Mouse (Mus musculus): ENCODE data around the gene Akap6. TPM values are rescaled to one million over a fixed set of nuclear protein-coding genes. Genes with fewer than 3 reads are reported as not detected.

Akap6 gene
- polyA plus RNA-seq, 1 experiment from 2014 or later, result 24.4 TPM

GRCm38 (mm10) chr12:52892519-52892918 is 193.3 kb downstream of the Akap6 start:
- WGBS, result 77% methylated on average over 7 of the region's 7 CpGs
- Histone ChIP-seq H3K4me1 (ENCODE audit: control insufficient read depth, insufficient read depth, low read length) (no peaks in the 10 kb centered on the region), H3K9ac (ENCODE audit: low read length) (no peak overlapping the region), H3K27me3 (ENCODE audit: control insufficient read depth, insufficient read depth, low read length) (no peaks in the 10 kb centered on the region), H3K4me2 (ENCODE audit: low read depth) (no peak overlapping the region), H3K4me3 (ENCODE audit: low read depth, low read length) (no peak overlapping the region), H3K9me3 (ENCODE audit: control insufficient read depth, low read length) (no peaks in the 10 kb centered on the region), H3K36me3 (ENCODE audit: control insufficient read depth, insufficient read depth, low read length) (no peaks in the 10 kb centered on the region), H3K27ac (ENCODE audit: low read depth, low read length) (no peak overlapping the region)
- DNase-seq (ENCODE audit: low spot score), result no peak
- ATAC-seq (ENCODE audit: insufficient read depth, low FRiP score, low TSS enrichment), result no peak

DNA sequence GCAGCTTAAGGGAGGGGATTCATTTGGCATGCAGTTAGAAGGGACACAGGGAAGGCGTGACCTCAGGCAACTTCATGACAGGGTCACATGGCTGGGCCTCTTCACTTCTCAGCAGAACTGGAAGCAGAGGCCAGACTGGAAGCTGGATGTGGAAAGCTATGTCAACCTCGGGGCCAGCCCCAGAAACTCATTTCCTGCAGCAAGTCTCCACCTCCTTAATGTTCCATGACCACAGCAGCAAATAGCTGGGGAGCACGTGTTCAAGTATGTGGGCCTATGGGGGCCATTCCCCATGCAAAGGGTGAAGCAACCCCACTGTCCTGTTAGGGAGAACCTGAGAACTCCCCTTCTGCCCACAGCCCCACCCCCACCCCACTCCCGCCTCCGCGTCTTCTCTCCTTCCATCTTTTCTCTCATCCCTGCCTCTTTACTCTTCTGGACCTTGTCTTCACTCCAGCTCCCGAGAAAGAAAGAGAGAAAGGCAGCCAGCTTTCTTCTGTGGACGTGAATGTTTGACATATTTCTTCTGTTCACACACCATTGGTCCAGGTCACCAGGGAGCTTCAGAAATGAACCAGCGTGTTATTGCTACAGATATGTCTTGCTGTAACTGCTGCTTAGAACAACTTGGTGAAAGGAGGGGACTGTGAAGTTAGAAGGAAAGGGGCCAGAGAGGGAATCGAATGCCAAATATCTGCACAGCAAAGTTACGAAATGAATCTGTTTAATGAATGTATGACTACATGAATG is 194.6 kb downstream of the Akap6 start:
- Histone ChIP-seq H3K27ac (ENCODE audit: low read depth, low read length) (no peak overlapping the region), H3K4me1 (ENCODE audit: control insufficient read depth, insufficient read depth, low read length) (no peaks in the 10 kb centered on the region), H3K9me3 (ENCODE audit: control insufficient read depth, low read length) (no peaks in the 10 kb centered on the region), H3K36me3 (ENCODE audit: control insufficient read depth, insufficient read depth, low read length) (no peaks in the 10 kb centered on the region), H3K27me3 (ENCODE audit: control insufficient read depth, insufficient read depth, low read length) (no peaks in the 10 kb centered on the region), H3K9ac (ENCODE audit: low read length) (no peak overlapping the region), H3K4me2 (ENCODE audit: low read depth) (no peak overlapping the region), H3K4me3 (ENCODE audit: low read depth, low read length) (no peak overlapping the region)
- ATAC-seq (ENCODE audit: insufficient read depth, low FRiP score, low TSS enrichment) (no peak), DNase-seq (ENCODE audit: low spot score) (no peak)
- 82% methylated on average over 11 of the region's 11 CpGs for WGBS

GRCm38 (mm10) chr12:52895672-52896460 is 196.7 kb downstream of the Akap6 start:
- H3K27ac ChIP-seq (ENCODE audit: low read depth, low read length), result no peak overlapping the region

DNA sequence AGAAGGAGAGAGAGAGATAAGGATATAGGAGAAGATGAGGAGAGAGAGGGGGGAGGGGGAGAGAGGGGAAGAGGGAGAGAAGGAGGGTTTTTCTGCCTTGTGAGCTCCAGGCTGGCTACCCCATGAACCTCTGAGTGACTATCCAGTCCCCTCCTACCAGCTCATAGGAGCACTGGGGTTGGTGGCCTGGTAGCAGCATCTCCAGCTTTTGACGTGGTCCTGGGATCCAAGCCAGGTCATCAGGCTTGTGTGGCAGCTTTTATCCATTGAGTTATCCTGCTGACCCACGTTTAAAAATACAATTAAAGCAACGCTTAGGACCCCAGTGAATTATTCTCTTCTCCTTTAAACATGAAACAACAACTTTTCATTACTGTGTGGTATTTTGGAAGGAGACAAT is 197.6 kb downstream of the Akap6 start:
- H3K4me3 ChIP-seq (ENCODE audit: low read depth, low read length), result no peak overlapping the region
- no peak for DNase-seq (ENCODE audit: low spot score)
- no peak overlapping the region for H3K27ac ChIP-seq (ENCODE audit: low read depth, low read length)
- no peak overlapping the region for H3K4me2 ChIP-seq (ENCODE audit: low read depth)
- H3K4me1 ChIP-seq (ENCODE audit: control insufficient read depth, insufficient read depth, low read length), result no peaks in the 10 kb centered on the region
- WGBS, result 60% methylated on average over 3 of the region's 3 CpGs
- no peaks in the 10 kb centered on the region for H3K9me3 ChIP-seq (ENCODE audit: control insufficient read depth, low read length)
- no peak overlapping the region for H3K9ac ChIP-seq (ENCODE audit: low read length)
- no peaks in the 10 kb centered on the region for H3K27me3 ChIP-seq (ENCODE audit: control insufficient read depth, insufficient read depth, low read length)
- ATAC-seq (ENCODE audit: insufficient read depth, low FRiP score, low TSS enrichment), result no peak
- no peaks in the 10 kb centered on the region for H3K36me3 ChIP-seq (ENCODE audit: control insufficient read depth, insufficient read depth, low read length)

More at GRCm38 (mm10) chr12:52895672-52896460, 196.7 kb downstream of the Akap6 start:
- Histone ChIP-seq H3K36me3 (ENCODE audit: control insufficient read depth, insufficient read depth, low read length) (no peaks in the 10 kb centered on the region), H3K9ac (ENCODE audit: low read length) (no peak overlapping the region), H3K4me3 (ENCODE audit: low read depth, low read length) (no peak overlapping the region), H3K4me1 (ENCODE audit: control insufficient read depth, insufficient read depth, low read length) (no peaks in the 10 kb centered on the region), H3K9me3 (ENCODE audit: control insufficient read depth, low read length) (no peaks in the 10 kb centered on the region), H3K4me2 (ENCODE audit: low read depth) (no peak overlapping the region), H3K27me3 (ENCODE audit: control insufficient read depth, insufficient read depth, low read length) (no peaks in the 10 kb centered on the region)
- no peak for ATAC-seq (ENCODE audit: insufficient read depth, low FRiP score, low TSS enrichment)
- peak; percentile 52 for DNase-seq (ENCODE audit: low spot score)
- WGBS, result 49% methylated on average over 5 of the region's 6 CpGs

DNA sequence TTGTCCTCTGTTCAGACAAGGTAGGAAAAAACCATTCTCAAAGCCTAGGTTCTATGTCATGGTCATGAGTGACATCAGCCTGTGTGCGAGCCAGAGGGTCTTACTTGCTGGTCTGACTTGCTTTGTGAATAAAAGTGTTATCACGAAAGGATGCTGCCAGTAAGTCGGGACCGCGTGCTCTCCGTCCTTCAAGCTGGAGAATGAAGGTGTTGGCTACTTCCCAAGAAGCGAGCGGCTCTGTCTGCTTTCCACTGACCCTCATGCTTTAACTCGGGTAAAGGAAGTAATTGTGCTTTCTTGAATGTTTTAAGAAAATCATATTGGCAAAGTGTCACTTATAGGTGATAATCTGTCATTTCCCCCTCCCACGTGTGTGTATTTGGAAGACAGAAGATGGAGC is 198.9 kb downstream of the Akap6 start:
- DNase-seq (ENCODE audit: low spot score), result no peak
- ATAC-seq (ENCODE audit: insufficient read depth, low FRiP score, low TSS enrichment), result no peak
- Histone ChIP-seq H3K27ac (ENCODE audit: low read depth, low read length) (no peak overlapping the region), H3K4me3 (ENCODE audit: low read depth, low read length) (no peak overlapping the region), H3K36me3 (ENCODE audit: control insufficient read depth, insufficient read depth, low read length) (no peaks in the 10 kb centered on the region), H3K9ac (ENCODE audit: low read length) (no peak overlapping the region), H3K9me3 (ENCODE audit: control insufficient read depth, low read length) (no peaks in the 10 kb centered on the region), H3K4me1 (ENCODE audit: control insufficient read depth, insufficient read depth, low read length) (no peaks in the 10 kb centered on the region), H3K4me2 (ENCODE audit: low read depth) (no peak overlapping the region), H3K27me3 (ENCODE audit: control insufficient read depth, insufficient read depth, low read length) (no peaks in the 10 kb centered on the region)
- WGBS, result 86% methylated on average over 10 of the region's 10 CpGs

DNA sequence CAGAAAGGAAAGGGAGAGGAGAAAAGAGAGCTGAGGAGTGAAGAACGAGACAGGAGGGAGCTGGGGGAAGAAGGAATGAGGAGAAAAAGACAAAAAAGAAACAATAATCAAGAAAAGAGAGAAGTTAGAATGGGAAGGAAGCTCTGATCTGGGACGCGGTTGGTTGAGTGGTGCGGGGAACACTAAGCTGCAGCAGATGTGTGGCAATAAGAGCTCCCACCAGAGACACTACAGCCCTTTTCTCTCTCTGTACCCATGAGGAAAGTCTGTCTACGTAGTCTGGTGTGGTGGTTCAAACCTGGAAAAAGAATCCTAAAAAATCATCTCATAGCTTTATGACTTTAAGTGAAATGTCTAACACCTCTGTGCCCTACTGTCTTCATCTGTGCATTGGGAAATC is 204.9 kb downstream of the Akap6 start:
- ATAC-seq (ENCODE audit: insufficient read depth, low FRiP score, low TSS enrichment) (no peak), DNase-seq (ENCODE audit: low spot score) (no peak)
- H3K4me2 ChIP-seq (ENCODE audit: low read depth), result no peak overlapping the region
- no peaks in the 10 kb centered on the region for H3K27me3 ChIP-seq (ENCODE audit: control insufficient read depth, insufficient read depth, low read length)
- WGBS, result 82% methylated on average over 5 of the region's 5 CpGs
- H3K27ac ChIP-seq (ENCODE audit: low read depth, low read length), result no peak overlapping the region
- no peaks in the 10 kb centered on the region for H3K9me3 ChIP-seq (ENCODE audit: control insufficient read depth, low read length)
- no peak overlapping the region for H3K9ac ChIP-seq (ENCODE audit: low read length)
- no peaks in the 10 kb centered on the region for H3K36me3 ChIP-seq (ENCODE audit: control insufficient read depth, insufficient read depth, low read length)
- no peak overlapping the region for H3K4me3 ChIP-seq (ENCODE audit: low read depth, low read length)
- no peaks in the 10 kb centered on the region for H3K4me1 ChIP-seq (ENCODE audit: control insufficient read depth, insufficient read depth, low read length)

DNA sequence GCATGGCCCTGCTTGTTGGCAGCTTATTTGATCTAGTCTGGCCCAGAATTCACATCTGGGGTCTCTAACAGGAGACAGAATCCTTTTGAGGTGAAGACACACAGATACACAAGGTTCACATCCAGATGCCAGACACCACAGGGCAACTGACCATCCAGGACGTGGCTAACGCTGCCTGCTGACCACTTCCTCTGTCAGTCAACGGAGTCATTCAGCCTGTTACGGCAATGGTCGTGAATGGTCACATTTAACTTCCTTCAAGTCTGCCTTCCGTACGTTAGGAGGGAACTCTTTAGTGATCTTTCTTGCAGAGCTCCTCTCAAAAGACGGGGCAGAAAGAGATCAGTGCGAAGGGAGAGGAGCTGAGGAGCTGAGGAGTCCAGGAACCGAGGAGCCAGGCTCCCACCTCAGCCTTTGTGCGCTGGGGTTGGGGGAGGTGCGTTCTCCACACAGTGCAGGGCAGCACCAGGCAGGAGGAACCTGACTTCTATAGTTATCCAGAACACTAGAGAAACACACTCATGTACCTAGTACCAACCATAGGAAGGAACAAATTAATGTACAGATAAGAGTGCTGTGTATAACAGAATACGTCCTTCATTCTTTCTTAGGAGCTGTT is 209.4 kb downstream of the Akap6 start:
- WGBS, result 63% methylated on average over 13 of the region's 13 CpGs

DNA sequence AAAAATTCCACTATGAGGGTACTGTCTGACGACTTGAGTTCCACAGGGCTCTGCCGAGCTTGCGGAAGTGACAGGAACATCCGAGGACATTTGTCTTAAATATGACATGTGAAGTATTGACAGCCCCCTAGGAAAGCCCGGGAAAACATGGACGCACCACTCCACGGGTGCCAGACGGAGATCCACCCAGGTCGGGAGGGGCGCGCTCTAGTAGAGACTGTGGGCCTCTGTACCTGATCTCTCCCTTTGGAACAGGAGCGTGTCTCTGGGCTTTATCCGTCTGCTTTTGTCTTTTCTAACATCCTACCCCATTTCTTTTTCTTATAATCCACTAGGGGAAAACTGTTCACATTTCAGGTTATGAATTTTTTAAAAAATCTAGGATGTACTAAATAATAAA is 211.2 kb downstream of the Akap6 start:
- Histone ChIP-seq H3K4me2 (ENCODE audit: low read depth) (no peak overlapping the region), H3K9ac (ENCODE audit: low read length) (no peak overlapping the region), H3K36me3 (ENCODE audit: control insufficient read depth, insufficient read depth, low read length) (no peaks in the 10 kb centered on the region), H3K4me3 (ENCODE audit: low read depth, low read length) (no peak overlapping the region), H3K27ac (ENCODE audit: low read depth, low read length) (no peak overlapping the region), H3K4me1 (ENCODE audit: control insufficient read depth, insufficient read depth, low read length) (no peaks in the 10 kb centered on the region), H3K9me3 (ENCODE audit: control insufficient read depth, low read length) (no peaks in the 10 kb centered on the region), H3K27me3 (ENCODE audit: control insufficient read depth, insufficient read depth, low read length) (no peaks in the 10 kb centered on the region)
- WGBS, result 83% methylated on average over 13 of the region's 13 CpGs
- DNase-seq (ENCODE audit: low spot score) (no peak), ATAC-seq (ENCODE audit: insufficient read depth, low FRiP score, low TSS enrichment) (no peak)

More for the DNA sequence above, 209.4 kb downstream of the Akap6 start:
- DNase-seq (ENCODE audit: low spot score) (no peak), ATAC-seq (ENCODE audit: insufficient read depth, low FRiP score, low TSS enrichment) (no peak)
- Histone ChIP-seq H3K4me1 (ENCODE audit: control insufficient read depth, insufficient read depth, low read length) (no peaks in the 10 kb centered on the region), H3K9ac (ENCODE audit: low read length) (no peak overlapping the region), H3K9me3 (ENCODE audit: control insufficient read depth, low read length) (no peaks in the 10 kb centered on the region), H3K36me3 (ENCODE audit: control insufficient read depth, insufficient read depth, low read length) (no peaks in the 10 kb centered on the region), H3K27ac (ENCODE audit: low read depth, low read length) (no peak overlapping the region), H3K27me3 (ENCODE audit: control insufficient read depth, insufficient read depth, low read length) (no peaks in the 10 kb centered on the region), H3K4me2 (ENCODE audit: low read depth) (no peak overlapping the region), H3K4me3 (ENCODE audit: low read depth, low read length) (no peak overlapping the region)
